Mouse (Mus musculus) WW6 (cell line): ENCODE measurements at regions not wholly inside any gene's neighbourhood (a gene's known extent, or its start where the extent isn't known, plus 50 kb on each side); places are given as distances from the start of the nearest gene placed in this dataset.
"Not testable (repeated sequence)": the region's sequence is repeated elsewhere in the genome, so short reads cannot be mapped to it uniquely, and the experiment has no call there.

Experiments
- DNase-seq: peaks from one replicate; pipeline ENCODE4 v3.0.0-alpha.2; 2013; ENCODE audit warnings: low read depth, low spot score

DNA sequence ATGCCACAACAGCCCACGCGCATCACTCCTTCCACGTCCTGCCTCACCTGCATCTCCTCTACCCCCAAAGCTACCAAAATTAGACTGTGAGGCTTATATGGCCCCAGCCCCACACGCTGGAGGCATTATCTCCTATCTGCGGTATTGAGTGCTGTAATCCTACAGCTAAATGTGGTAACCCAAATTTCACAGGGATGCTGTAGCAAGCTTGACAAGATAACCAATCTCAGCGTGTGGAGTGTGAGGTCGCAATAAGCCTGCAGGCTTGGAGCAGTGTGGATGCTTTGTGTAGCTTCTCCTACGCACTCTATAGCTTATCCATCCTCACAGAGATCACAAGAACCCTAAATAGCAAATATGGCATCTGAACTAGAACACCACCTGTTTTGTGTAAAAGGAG, 251.2 kb upstream of the Kcnh8 start:
- no peak for DNase-seq

- no peak for DNase-seq
Measured at GRCm38 (mm10) chr17:52350696-52351095, 251.8 kb upstream of the Kcnh8 start.

- no peak for DNase-seq
Measured at GRCm38 (mm10) chr17:52349872-52350271, 252.6 kb upstream of the Kcnh8 start.

DNA sequence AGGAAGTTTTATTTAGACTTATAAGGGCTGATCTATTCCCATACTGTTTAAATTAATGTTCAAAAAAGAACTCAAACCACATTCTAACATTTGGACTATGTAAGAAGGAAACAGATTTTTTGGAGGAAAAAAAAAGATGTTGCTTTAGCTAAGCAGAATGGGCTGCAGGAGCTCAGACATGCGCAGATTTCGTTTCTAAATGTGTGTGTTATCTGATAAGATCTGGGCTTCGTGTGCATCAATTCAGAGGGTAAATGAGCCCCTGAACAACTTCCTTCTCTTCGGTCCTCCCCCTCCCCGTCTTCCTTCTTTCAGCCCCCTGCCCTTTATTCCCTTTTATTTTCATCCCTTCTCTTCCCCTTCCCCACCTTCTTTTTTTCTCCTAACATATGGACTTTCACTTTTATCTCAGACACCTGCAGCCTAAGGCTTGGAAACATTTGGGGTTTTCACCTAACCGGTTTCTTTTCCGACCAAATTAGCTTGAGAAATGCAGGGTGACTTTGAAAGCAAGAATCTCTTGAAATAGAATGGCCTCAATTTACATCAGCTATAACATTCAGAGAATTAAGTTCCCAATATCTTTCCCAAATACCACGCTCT, 253.9 kb upstream of the Kcnh8 start:
- no peak for DNase-seq

DNA sequence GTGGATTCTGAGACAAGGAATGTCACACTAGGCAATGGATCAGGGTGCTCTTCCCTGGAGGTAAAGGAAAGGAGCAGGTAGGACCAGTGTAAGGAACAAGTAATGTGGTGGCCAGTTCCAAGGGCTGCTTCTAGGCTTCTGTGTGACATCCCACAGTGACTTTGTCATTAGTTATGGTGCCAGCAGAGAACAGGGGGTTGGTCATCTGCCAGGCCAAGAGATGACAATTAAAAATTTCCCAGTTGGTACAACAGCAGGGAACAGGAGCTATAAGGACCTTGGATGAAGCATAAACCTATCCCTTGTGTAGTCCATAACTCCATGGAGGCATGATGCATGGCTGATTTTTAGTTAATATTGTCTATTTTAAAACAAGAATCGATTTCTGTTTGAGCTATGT, 281.9 kb upstream of the Kcnh8 start:
- DNase-seq, result no peak

GRCm38 (mm10) chr17:52316976-52317375, 285.5 kb upstream of the Kcnh8 start:
- DNase-seq, result no peak

- DNase-seq, result no peak
Measured at GRCm38 (mm10) chr17:52315879-52316278, 286.6 kb upstream of the Kcnh8 start.

DNA sequence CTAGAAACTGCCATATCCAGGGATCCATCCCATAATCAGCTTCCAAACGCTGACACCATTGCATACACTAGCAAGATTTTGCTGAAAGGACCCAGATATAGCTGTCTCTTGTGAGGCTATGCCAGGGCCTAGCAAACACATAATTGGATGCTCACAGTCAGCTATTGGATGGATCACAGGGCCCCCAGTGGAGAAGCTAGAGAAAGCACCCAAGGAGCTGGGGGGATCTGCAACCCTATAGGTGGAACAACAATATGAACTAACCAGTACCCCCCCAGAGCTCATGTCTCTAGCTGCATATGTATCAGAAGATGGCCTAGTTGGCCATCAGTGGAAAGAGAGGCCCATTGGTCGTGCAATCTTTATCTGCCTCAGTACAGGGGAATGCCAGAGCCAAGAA, 287.1 kb upstream of the Kcnh8 start:
- not testable (repeated sequence) for DNase-seq

- no peak for DNase-seq
Measured at GRCm38 (mm10) chr17:52312043-52312442, 290.5 kb upstream of the Kcnh8 start.

GRCm38 (mm10) chr17:52308789-52309188, 293.7 kb upstream of the Kcnh8 start:
- no peak for DNase-seq

DNA sequence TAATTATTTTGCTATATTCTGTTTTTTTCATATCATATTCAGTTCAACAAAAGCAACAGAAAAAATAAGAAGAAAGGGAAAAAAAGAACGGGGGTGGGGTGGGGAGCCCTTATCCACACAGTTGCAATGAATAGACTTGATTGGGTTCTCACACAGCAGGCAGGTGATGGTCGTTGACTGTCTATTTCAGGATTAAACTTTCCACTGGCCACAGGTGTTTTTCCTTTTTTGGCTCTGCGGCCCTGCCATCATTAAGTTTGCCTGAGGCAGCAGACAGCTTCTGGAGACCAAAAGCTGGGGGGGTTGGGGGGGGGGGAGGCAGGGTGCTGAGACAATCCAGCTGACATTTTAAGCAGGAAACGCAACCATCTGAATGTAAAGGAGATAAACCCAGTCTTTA, 298.4 kb upstream of the Kcnh8 start:
- no peak for DNase-seq

GRCm38 (mm10) chr17:52303320-52303719, 299.2 kb upstream of the Kcnh8 start:
- no peak for DNase-seq

- no peak for DNase-seq
Measured at GRCm38 (mm10) chr17:52299769-52300168, 302.7 kb upstream of the Kcnh8 start.

- no peak for DNase-seq
Measured at GRCm38 (mm10) chr17:52285392-52285791, 317.1 kb upstream of the Kcnh8 start.

- DNase-seq, result no peak
Measured at GRCm38 (mm10) chr17:52282264-52282663, 320.2 kb upstream of the Kcnh8 start.

- no peak for DNase-seq
Measured at GRCm38 (mm10) chr17:52278523-52278922, 324.0 kb upstream of the Kcnh8 start.

- DNase-seq, result no peak
Measured at GRCm38 (mm10) chr17:52268792-52269191, 333.7 kb upstream of the Kcnh8 start.

GRCm38 (mm10) chr17:52251284-52251683, 351.2 kb upstream of the Kcnh8 start:
- DNase-seq, result no peak

- no peak for DNase-seq
Measured at GRCm38 (mm10) chr17:52225584-52225983, 376.9 kb upstream of the Kcnh8 start.

- DNase-seq, result no peak
Measured at GRCm38 (mm10) chr17:52220422-52220821, 382.1 kb upstream of the Kcnh8 start.

DNA sequence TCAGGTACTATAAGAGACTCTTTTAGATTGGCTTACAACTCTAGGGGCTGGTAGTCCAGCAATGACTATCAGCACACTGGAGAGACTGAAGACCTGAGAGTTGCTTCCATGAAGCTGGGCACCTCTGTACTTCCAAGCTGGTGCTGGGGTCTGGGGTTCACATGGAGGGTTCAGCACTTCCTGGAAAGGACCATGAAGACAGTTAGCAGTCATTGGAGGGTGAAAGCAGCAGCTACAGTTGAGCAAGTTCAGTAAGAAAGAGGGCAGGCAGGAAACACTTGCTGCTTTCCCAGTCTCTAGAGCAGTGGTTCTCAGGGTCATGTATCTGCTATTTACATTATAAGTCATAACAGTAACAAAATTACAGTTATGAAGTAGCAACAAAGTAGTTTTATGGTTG, 384.3 kb upstream of the Satb1 start:
- DNase-seq, result no peak

- no peak for DNase-seq
Measured at GRCm38 (mm10) chr17:52212944-52213343, 379.9 kb upstream of the Satb1 start.

DNA sequence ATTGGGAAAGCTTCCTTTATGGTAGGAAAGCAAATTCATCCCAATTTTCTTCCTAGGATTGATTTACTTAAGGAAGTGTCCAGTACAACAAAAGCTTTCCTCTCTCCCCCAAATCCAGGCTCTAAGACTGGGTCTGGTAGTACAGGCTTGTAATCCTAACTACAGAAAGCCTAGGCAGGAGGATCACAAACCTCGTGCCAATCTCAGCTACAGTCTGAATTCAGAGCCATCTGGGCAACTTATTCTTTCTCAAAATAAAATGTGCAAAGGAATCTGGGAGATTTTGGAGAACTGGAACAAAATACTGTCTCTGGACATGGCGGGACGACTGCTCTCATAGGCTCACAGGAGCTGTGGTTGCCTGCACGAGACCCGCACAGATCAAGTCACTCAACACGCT, 377.4 kb upstream of the Satb1 start:
- no peak for DNase-seq

DNA sequence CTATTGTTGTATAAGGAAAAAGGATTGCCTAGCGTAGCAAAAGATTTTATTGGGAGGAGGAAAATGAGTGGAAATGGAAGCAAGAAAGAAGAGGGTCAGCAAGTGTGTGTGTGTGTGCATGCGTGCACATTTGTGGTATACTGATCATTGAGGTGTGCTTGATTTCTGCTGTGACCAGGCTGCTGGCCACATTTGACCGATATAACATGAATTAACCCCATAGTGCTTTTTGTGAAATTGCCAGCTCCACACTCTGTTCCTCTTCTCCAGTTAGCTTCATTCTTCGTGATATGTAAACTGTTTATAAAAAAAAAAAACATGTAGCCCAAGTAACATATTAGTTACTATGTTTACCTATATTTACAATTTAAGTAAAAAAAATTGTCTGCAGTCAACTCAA, 364.6 kb upstream of the Satb1 start:
- no peak for DNase-seq
